Mouse (Mus musculus): ENCODE measurements around the gene Grik5. TPM values are rescaled to one million over a fixed set of nuclear protein-coding genes. Genes with fewer than 3 reads are reported as not detected.

Gene Grik5
- total RNA-seq, 4 experiments from 2014 or later: 201 to 224 (median 207) TPM

Small RNAs within 50 kb of the gene (microRNA-seq; reads per million reads assigned to microRNA genes)
- 0 to 0.21 reads per million in 2 experiments for gene Mir6537
- gene Mir7046: 13.7 to 14.6 reads per million in 2 experiments
- 51.5 to 52.1 reads per million in 2 experiments for gene Mir7047

Other genes starting within 250 kb of the Grik5 start
- gene Gm9844, start 210.1 kb downstream of the Grik5 start, total RNA-seq (2022): not detected
- gene Lypd4, start 202.4 kb downstream of the Grik5 start, total RNA-seq (2022): not detected
- gene Dmrtc2, start 202.3 kb downstream of the Grik5 start, total RNA-seq (2022): not detected
- 100 to 1,000 TPM; 577 to 601 (median 592) TPM for gene Rps19, start 188.0 kb downstream of the Grik5 start, total RNA-seq (2022)
- gene Cd79a, start 175.0 kb downstream of the Grik5 start, total RNA-seq (2022): under 1 TPM; 0.33 to 0.74 (median 0.53) TPM
- 10 to 100 TPM; 56.3 to 90.8 (median 74.6) TPM for gene Arhgef1, start 169.4 kb downstream of the Grik5 start, total RNA-seq (2022)
- not detected for gene Gm4881, start 127.9 kb downstream of the Grik5 start, total RNA-seq (2022)
- gene Rabac1, start 99.6 kb downstream of the Grik5 start, total RNA-seq (2022): 100 to 1,000 TPM; 322 to 333 (median 326) TPM
- gene Atp1a3, start 66.4 kb downstream of the Grik5 start, total RNA-seq (2022): 1,000 to 10,000 TPM; 1,859 to 2,026 (median 1,901) TPM
- gene Zfp574, start 221 bp upstream of the Grik5 start, total RNA-seq (2022): 10 to 100 TPM; 36.8 to 40.0 (median 37.1) TPM
- gene Pou2f2, start 107.4 kb upstream of the Grik5 start, total RNA-seq (2022): 10 to 100 TPM; 10.5 to 13.2 (median 11.9) TPM
- gene Dedd2, start 148.3 kb upstream of the Grik5 start, total RNA-seq (2022): 10 to 100 TPM; 21.2 to 24.5 (median 22.2) TPM
- gene Zfp526, start 149.1 kb upstream of the Grik5 start, total RNA-seq (2022): 10 to 100 TPM; 12.1 to 12.9 (median 12.8) TPM
- gene Gsk3a, start 165.5 kb upstream of the Grik5 start, total RNA-seq (2022): 100 to 1,000 TPM; 214 to 232 (median 222) TPM
- gene Erf, start 178.4 kb upstream of the Grik5 start, total RNA-seq (2022): 10 to 100 TPM; 61.3 to 75.7 (median 69.9) TPM
- 100 to 1,000 TPM; 196 to 238 (median 227) TPM for gene Cic, start 195.4 kb upstream of the Grik5 start, total RNA-seq (2022)
- gene Pafah1b3, start 225.6 kb upstream of the Grik5 start, total RNA-seq (2022): 10 to 100 TPM; 29.5 to 38.7 (median 32.2) TPM
- not detected for gene Prr19, start 229.1 kb upstream of the Grik5 start, total RNA-seq (2022)
- gene Tmem145, start 233.8 kb upstream of the Grik5 start, total RNA-seq (2022): 10 to 100 TPM; 40.7 to 46.5 (median 42.0) TPM
- 100 to 1,000 TPM in 3 of 4 experiments, 10 to 100 TPM in 1; 99.2 to 109 (median 104) TPM for gene Megf8, start 244.8 kb upstream of the Grik5 start, total RNA-seq (2022)